29 mouse cellular contexts compared by ENCODE assay signal in genomic region chr8:9180686-9181315, GRCm38 (mm10).
DNase-seq lines count a peak whose midpoint lies in the region; ATAC-seq and TF ChIP-seq lines count a peak whose summit lies in the region.
"Had no signal": no experiment of that assay in that cellular context is flagged by ENCODE, and none has a peak within 500 bp of the region (broad histone marks: within the 10 kb centered on the region; RNA-seq: fewer than 3 reads in every experiment).

No protein-coding gene starts in this region.

- no peaks in the 10 kb centered on the region for H3K27me3 ChIP-seq in kidney, postnatal 0 days (ENCODE audit: insufficient read depth, low read length)
- no peaks in the 10 kb centered on the region for H3K27me3 ChIP-seq in neural tube, embryonic 14.5 days (ENCODE audit: control insufficient read depth, insufficient read depth, low read length)
- H3K27me3 ChIP-seq: embryonic facial prominence, embryonic 13.5 days; forebrain, embryonic 15.5 days; intestine, embryonic 15.5 days; limb, embryonic 12.5 days; liver, embryonic 15.5 days had no signal

- ATAC-seq in kidney, postnatal 0 days (replicated peaks; ENCODE audit: low FRiP score, low read depth): no peak; the same call in 1 of the 2 replicates
- ATAC-seq in neural tube, embryonic 14.5 days (ENCODE audit: low read depth): peak; percentile 58
- ATAC-seq: forebrain, embryonic 15.5 days; hindbrain, postnatal 0 days; intestine, embryonic 15.5 days; midbrain, embryonic 16.5 days had no signal

- DNase-seq in heart, adult 11 months: peak; percentile 42
- no peak for DNase-seq in heart, postnatal 4 days
- peak; percentile 54 for DNase-seq in kidney, postnatal 0 days (ENCODE audit: low spot score)
- no peak for DNase-seq in kidney, postnatal 14 days
- peak; percentile 39 for DNase-seq in adrenal gland, postnatal 14 days
- DNase-seq in layer of hippocampus, adult 9-10 months (ENCODE audit: low spot score): no peak
- DNase-seq: cerebellum, adult 18-20 months; gastrocnemius, postnatal 25 days; heart, adult 2 months; heart, postnatal 14 days; kidney, adult 2 months; lung, embryonic 14.5 days; lung, postnatal 14 days; right cerebral cortex, postnatal 4 days; thymus, adult 18-20 months; thymus, postnatal 36 days had no signal

- H3K27ac ChIP-seq in kidney, postnatal 0 days: no peak overlapping the region
- H3K27ac ChIP-seq in neural tube, embryonic 14.5 days (ENCODE audit: low read depth, low read length): no peak overlapping the region
- H3K27ac ChIP-seq: embryonic facial prominence, embryonic 13.5 days; forebrain, embryonic 10.5 days; forebrain, embryonic 15.5 days; heart, adult 2 months; hindbrain, postnatal 0 days; intestine, embryonic 15.5 days; limb, embryonic 12.5 days; liver, embryonic 15.5 days; stomach, postnatal 0 days had no signal

- no peak for TF ChIP-seq CTCF in kidney, postnatal 0 days (IDR thresholded peaks at IDR 0.05; ENCODE audit: low read depth)

- WGBS in kidney, postnatal 0 days: 22% methylated on average over 17 of the region's 17 CpGs
- WGBS in neural tube, embryonic 14.5 days: 38% methylated on average over 17 of the region's 17 CpGs

- H3K4me2 ChIP-seq in kidney, postnatal 0 days (ENCODE audit: low read length): no peak overlapping the region
- no peak overlapping the region for H3K4me2 ChIP-seq in neural tube, embryonic 14.5 days (ENCODE audit: low read depth, low read length)
- H3K4me2 ChIP-seq: embryonic facial prominence, embryonic 13.5 days; forebrain, embryonic 15.5 days; intestine, embryonic 15.5 days; limb, embryonic 12.5 days; liver, embryonic 15.5 days; lung, embryonic 14.5 days; midbrain, embryonic 11.5 days had no signal

- H3K4me1 ChIP-seq in kidney, postnatal 0 days (replicated peaks; ENCODE audit: insufficient read depth, low read length): 0 out of 2 replicates have a peak, but pooled peaks cover 3% of the 10 kb centered on the region
- no peaks in the 10 kb centered on the region for H3K4me1 ChIP-seq in neural tube, embryonic 14.5 days (ENCODE audit: control insufficient read depth, insufficient read depth, low read length)
- H3K4me1 ChIP-seq: embryonic facial prominence, embryonic 13.5 days; intestine, embryonic 15.5 days; limb, embryonic 12.5 days; liver, embryonic 15.5 days had no signal

- H3K9me3 ChIP-seq in kidney, postnatal 0 days (replicated peaks; ENCODE audit: low read length): no peaks in the 10 kb centered on the region
- H3K9me3 ChIP-seq in neural tube, embryonic 14.5 days (ENCODE audit: control insufficient read depth, low read length): no peaks in the 10 kb centered on the region
- H3K9me3 ChIP-seq: embryonic facial prominence, embryonic 13.5 days; forebrain, embryonic 10.5 days; forebrain, embryonic 15.5 days; G1E; intestine, embryonic 15.5 days; limb, embryonic 12.5 days; liver, embryonic 15.5 days had no signal

- no peak overlapping the region for H3K4me3 ChIP-seq in kidney, postnatal 0 days (replicated peaks; ENCODE audit: low read depth, low read length)
- H3K4me3 ChIP-seq in neural tube, embryonic 14.5 days (ENCODE audit: low read depth, low read length): no peak overlapping the region
- H3K4me3 ChIP-seq: embryonic facial prominence, embryonic 13.5 days; forebrain, embryonic 10.5 days; forebrain, embryonic 15.5 days; heart, adult 2 months; intestine, embryonic 15.5 days; limb, embryonic 12.5 days; liver, embryonic 15.5 days; myocyte had no signal

- H3K36me3 ChIP-seq in kidney, postnatal 0 days (ENCODE audit: insufficient read depth, low read length): no peaks in the 10 kb centered on the region
- no peaks in the 10 kb centered on the region for H3K36me3 ChIP-seq in neural tube, embryonic 14.5 days (ENCODE audit: control insufficient read depth, insufficient read depth, low read length)
- H3K36me3 ChIP-seq: embryonic facial prominence, embryonic 13.5 days; forebrain, embryonic 10.5 days; forebrain, embryonic 15.5 days; G1E; intestine, embryonic 15.5 days; limb, embryonic 12.5 days; liver, embryonic 15.5 days had no signal

- no peak overlapping the region for H3K9ac ChIP-seq in kidney, postnatal 0 days (ENCODE audit: low read depth, low read length)
- no peak overlapping the region for H3K9ac ChIP-seq in neural tube, embryonic 14.5 days (replicated peaks; ENCODE audit: low read depth, low read length)
- H3K9ac ChIP-seq: embryonic facial prominence, embryonic 13.5 days; forebrain, embryonic 15.5 days; intestine, embryonic 15.5 days; limb, embryonic 12.5 days; liver, embryonic 15.5 days; lung, embryonic 14.5 days had no signal

Comparison
In these comparisons a context has a peak if more than half of its experiments do, and no peak if none do; other contexts are left out.
1. DNase-seq: peak in heart, adult 11 months (single experiment), kidney, postnatal 0 days (single experiment) and adrenal gland, postnatal 14 days (single experiment); none in heart, postnatal 4 days (single experiment), kidney, postnatal 14 days (single experiment) and layer of hippocampus, adult 9-10 months (single experiment).